Mouse (Mus musculus) kidney, adult 8-10 months (tissue): ENCODE data around the gene Mrpl51.

Experiments
- DNase-seq, 2 experiments: peaks; one replicate each; pipeline ENCODE4 v3.0.0; 2022

Mrpl51 gene

GRCm38 (mm10) chr6:125193390-125193789 is 1.8 kb downstream of the Mrpl51 start:
- no peak for DNase-seq

GRCm38 (mm10) chr6:125195541-125196075 is 4.0 kb downstream of the Mrpl51 start:
- DNase-seq = no peak

- no peak for DNase-seq
Observed at GRCm38 (mm10) chr6:125196301-125196700, 4.7 kb downstream of the Mrpl51 start.

- DNase-seq = no peak
Observed at GRCm38 (mm10) chr6:125197166-125197565, 5.6 kb downstream of the Mrpl51 start.

- DNase-seq = no peak
Observed at GRCm38 (mm10) chr6:125210436-125210835, 18.8 kb downstream of the Mrpl51 start.

- no peak for DNase-seq
Observed at GRCm38 (mm10) chr6:125212621-125213020, 21.0 kb downstream of the Mrpl51 start.

GRCm38 (mm10) chr6:125213129-125213528 is 21.5 kb downstream of the Mrpl51 start:
- no peak for DNase-seq

GRCm38 (mm10) chr6:125213715-125214114 is 22.1 kb downstream of the Mrpl51 start:
- DNase-seq = no peak

GRCm38 (mm10) chr6:125215148-125215954 is 23.8 kb downstream of the Mrpl51 start, which contains the start of gene Vamp1:
Gene Vamp1, plus strand, starts transcription at chr6:125215551.
- peak; percentile 99 for DNase-seq

- DNase-seq = no peak
Observed at GRCm38 (mm10) chr6:125216898-125217297, 25.3 kb downstream of the Mrpl51 start.

GRCm38 (mm10) chr6:125217899-125218298 is 26.3 kb downstream of the Mrpl51 start:
- no peak for DNase-seq

GRCm38 (mm10) chr6:125218963-125219362 is 27.4 kb downstream of the Mrpl51 start:
- DNase-seq = peak; percentile 58 to 78

GRCm38 (mm10) chr6:125221115-125221745 is 29.6 kb downstream of the Mrpl51 start:
- DNase-seq = no peak

- DNase-seq = no peak
Observed at GRCm38 (mm10) chr6:125222146-125222545, 30.5 kb downstream of the Mrpl51 start.

- no peak for DNase-seq
Observed at GRCm38 (mm10) chr6:125222577-125222976, 31.0 kb downstream of the Mrpl51 start.

GRCm38 (mm10) chr6:125225518-125226115 is 34.0 kb downstream of the Mrpl51 start:
- peak in 1 of 2 experiments; percentile 43 for DNase-seq

- no peak for DNase-seq
Observed at GRCm38 (mm10) chr6:125230571-125230970, 39.0 kb downstream of the Mrpl51 start.

- DNase-seq = peak in 1 of 2 experiments; percentile 59
Observed at GRCm38 (mm10) chr6:125231117-125232044, 39.8 kb downstream of the Mrpl51 start, which contains the start of gene Tapbpl. Gene Tapbpl, minus strand, starts transcription at chr6:125231860.

- DNase-seq = no peak
Observed at GRCm38 (mm10) chr6:125232045-125232437, 40.4 kb downstream of the Mrpl51 start.

GRCm38 (mm10) chr6:125232516-125232915 is 40.9 kb downstream of the Mrpl51 start:
- DNase-seq = no peak

GRCm38 (mm10) chr6:125233816-125234519 is 42.4 kb downstream of the Mrpl51 start:
- DNase-seq = no peak

- no peak for DNase-seq
Observed at GRCm38 (mm10) chr6:125234520-125234828, 42.9 kb downstream of the Mrpl51 start.
